Mouse (Mus musculus) layer of hippocampus, adult 2 months (tissue): ENCODE measurements around the gene Snx13. TPM values are rescaled to one million over a fixed set of nuclear protein-coding genes. Genes with fewer than 3 reads are reported as not detected.

Source experiments
- DNase-seq, 2 experiments: peaks; one replicate each; pipeline ENCODE4 v3.0.0; 2022; ENCODE audit warnings: low spot score in 2 of 2
- H3K27ac ChIP-seq: fragments of 200-600 bp; 2 replicates; pipeline ENCODE4 v1.8.1; 2022
- H3K4me3 ChIP-seq: fragments of 200-600 bp; 2 replicates; pipeline ENCODE4 v1.8.1; 2022; ENCODE audit warnings: mild to moderate bottlenecking
- CTCF ChIP-seq: fragments of 200-600 bp; conservative IDR thresholded peaks from 2 replicates; pipeline ENCODE4 v1.8.1; 2022; ENCODE audit warnings: antibody characterized with exemption, mild to moderate bottlenecking, moderate library complexity
- total RNA-seq, 2 experiments: library from RNA; stranded (reverse); gene quantifications; 2 replicates each; pipeline ENCODE4 v1.2.3; 2021

Snx13 gene
- total RNA-seq, 2 experiments from 2014 or later: 62.0 to 62.1 TPM

- TF ChIP-seq CTCF: no peak
- Histone ChIP-seq H3K4me3 (no peak overlapping the region), H3K27ac (no peak overlapping the region)
- no peak for DNase-seq
These were observed 25.7 kb upstream of the Snx13 start for GRCm38 (mm10) chr12:35021285-35021684.

DNA sequence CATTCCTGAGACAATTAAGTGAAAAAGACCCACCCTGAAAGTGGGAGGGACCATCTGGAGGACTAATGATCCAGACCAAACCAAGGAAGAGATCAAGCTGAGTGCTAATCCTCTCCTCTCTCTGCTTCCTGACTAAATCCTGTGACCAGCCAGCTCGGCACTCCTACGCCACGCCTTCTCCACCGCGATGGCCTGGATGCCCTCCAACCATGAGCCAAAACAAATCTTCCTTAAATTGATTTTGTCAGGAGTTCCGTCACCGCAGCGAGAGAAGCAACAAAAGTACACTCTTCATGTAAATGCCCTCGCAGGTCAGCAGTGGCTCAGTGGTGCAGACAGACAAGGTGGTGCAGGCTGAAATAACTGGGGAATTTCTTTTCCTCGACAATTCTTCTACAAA lies 24.9 kb upstream of the Snx13 start:
- Histone ChIP-seq H3K4me3 (no peak overlapping the region), H3K27ac (no peak overlapping the region)
- no peak for DNase-seq
- no peak for TF ChIP-seq CTCF

GRCm38 (mm10) chr12:35025916-35026432 lies 21.0 kb upstream of the Snx13 start:
- no peak for DNase-seq
- Histone ChIP-seq H3K27ac (no peak overlapping the region), H3K4me3 (no peak overlapping the region)
- TF ChIP-seq CTCF: no peak

DNA sequence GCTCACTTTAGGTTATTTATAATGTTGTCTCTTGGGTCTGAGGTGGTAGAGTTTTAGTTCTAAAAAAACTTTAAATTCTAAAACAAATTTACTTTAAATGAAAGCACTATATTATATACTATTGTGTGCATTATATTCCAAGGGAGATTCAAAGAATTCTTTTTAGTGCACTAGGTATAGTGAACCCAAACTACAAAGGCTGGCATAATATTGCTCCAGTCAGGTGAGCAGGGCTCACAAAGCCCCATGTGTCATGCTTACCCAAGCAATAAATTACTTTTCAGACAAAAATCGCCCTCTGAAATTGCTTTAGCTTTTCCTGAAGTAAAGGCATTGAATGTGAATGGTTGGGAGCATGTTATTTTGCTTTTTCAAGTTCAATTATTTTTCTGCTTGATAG lies 19.5 kb upstream of the Snx13 start:
- TF ChIP-seq CTCF: no peak
- DNase-seq: no peak
- Histone ChIP-seq H3K4me3 (no peak overlapping the region), H3K27ac (no peak overlapping the region)

GRCm38 (mm10) chr12:35038668-35039570 lies 8.1 kb upstream of the Snx13 start:
- Histone ChIP-seq H3K4me3 (peak overlapping the region; percentile 40), H3K27ac (peak overlapping the region; percentile 70)
- no peak for DNase-seq
- TF ChIP-seq CTCF: peak; percentile 38

GRCm38 (mm10) chr12:35039571-35039936 lies 7.4 kb upstream of the Snx13 start:
- Histone ChIP-seq H3K27ac (peak overlapping the region; percentile 70), H3K4me3 (no peak overlapping the region; the same call in 1 of the 2 replicates)
- TF ChIP-seq CTCF: no peak
- no peak for DNase-seq

- no peak overlapping the region for H3K4me3 ChIP-seq
- no peak overlapping the region for H3K27ac ChIP-seq
- no peak for DNase-seq
- no peak for TF ChIP-seq CTCF
These were observed 5.0 kb upstream of the Snx13 start for GRCm38 (mm10) chr12:35041964-35042363.

- peak overlapping the region; percentile 98 for H3K27ac ChIP-seq
- no peak for TF ChIP-seq CTCF
- peak overlapping the region; percentile 86 for H3K4me3 ChIP-seq
- DNase-seq: no peak
These were observed 532 bp upstream of the Snx13 start for GRCm38 (mm10) chr12:35046310-35046998.

GRCm38 (mm10) chr12:35047320-35048225 lies 587 bp downstream of the Snx13 start:
- peak; percentile 23 to 51 for DNase-seq
- Histone ChIP-seq H3K4me3 (peak overlapping the region; percentile 86), H3K27ac (peak overlapping the region; percentile 98)
- peak; percentile 41 for TF ChIP-seq CTCF

DNA sequence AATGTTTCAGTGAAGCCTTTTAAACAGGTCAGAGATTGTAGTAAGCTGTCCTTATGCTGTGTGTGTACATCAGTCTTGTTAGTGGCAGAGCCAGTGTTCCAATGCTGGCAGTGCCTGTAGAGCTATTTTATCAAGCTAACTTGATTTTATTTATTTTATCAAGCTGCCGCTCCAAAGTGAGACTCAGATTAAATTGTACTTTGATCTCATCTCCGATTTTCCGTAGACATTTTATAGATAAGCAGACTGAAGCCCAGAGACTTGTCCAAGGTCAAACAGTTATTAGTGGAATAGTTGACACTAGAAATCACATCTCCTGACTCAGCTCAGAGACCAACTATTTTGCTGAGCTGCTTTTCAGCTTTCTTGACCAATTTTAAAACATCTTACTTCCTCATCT lies 1.9 kb downstream of the Snx13 start:
- Histone ChIP-seq H3K4me3 (no peak overlapping the region; the same call in 1 of the 2 replicates), H3K27ac (0 out of 2 replicates have a peak overlapping the region, but pooled peaks have one; percentile 8)
- no peak for TF ChIP-seq CTCF
- DNase-seq: no peak

DNA sequence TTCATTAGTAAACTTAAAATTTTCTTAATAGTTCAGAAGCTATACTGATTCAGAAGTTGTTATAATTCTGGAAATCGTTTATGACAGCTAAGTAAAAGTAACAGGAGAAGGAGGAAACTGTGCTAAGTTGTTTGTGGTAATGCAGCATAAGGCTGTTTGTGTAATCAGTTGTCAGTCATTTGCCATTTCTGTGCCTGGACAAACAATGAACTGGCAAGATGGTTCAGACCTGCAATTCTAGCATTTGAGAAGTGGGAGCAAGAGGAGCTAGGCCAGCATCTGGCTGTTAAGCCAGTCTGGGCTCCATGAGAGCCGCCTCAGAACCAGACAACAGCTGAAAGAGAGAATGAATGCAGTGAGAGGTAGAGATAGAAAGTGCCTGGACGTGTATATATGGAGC lies 3.5 kb downstream of the Snx13 start:
- TF ChIP-seq CTCF: no peak
- Histone ChIP-seq H3K27ac (no peak overlapping the region), H3K4me3 (no peak overlapping the region)
- no peak for DNase-seq

GRCm38 (mm10) chr12:35050964-35051758 lies 4.2 kb downstream of the Snx13 start:
- Histone ChIP-seq H3K27ac (no peak overlapping the region), H3K4me3 (no peak overlapping the region)
- DNase-seq: no peak
- TF ChIP-seq CTCF: no peak
